Mouse (Mus musculus) lung, embryonic 15.5 days (tissue): ENCODE data around the gene Fbh1. TPM values are rescaled to one million over a fixed set of nuclear protein-coding genes. Genes with fewer than 3 reads are reported as not detected.

Experiments used
- ATAC-seq: fragments of 200-750 bp; cut with Nextera tagmentation; 2 replicates; pipeline ENCODE4 v1.8.0; 2017; ENCODE audit warnings: moderate number of reproducible peaks, borderline replicate concordance; ENCODE audit not compliant: low FRiP score, low TSS enrichment; ENCODE audit errors: extremely low read depth
- H3K27ac ChIP-seq: fragments of 300-500 bp; sonication (generic); 2 replicates; pipeline ENCODE4 v1.5.1; 2015; ENCODE audit warnings: moderate library complexity, mild to moderate bottlenecking, inconsistent platforms
- H3K27me3 ChIP-seq: fragments of 300-500 bp; sonication (generic); 2 replicates; pipeline ENCODE4 v1.6.1; 2015; ENCODE audit warnings: inconsistent platforms
- H3K36me3 ChIP-seq: fragments of 300-500 bp; sonication (generic); 2 replicates; pipeline ENCODE4 v1.6.1; 2015; ENCODE audit warnings: inconsistent platforms
- H3K4me1 ChIP-seq: fragments of 300-500 bp; sonication (generic); 2 replicates; pipeline ENCODE4 v1.6.1; 2015; ENCODE audit warnings: inconsistent platforms
- H3K4me2 ChIP-seq: fragments of 300-500 bp; sonication (generic); 2 replicates; pipeline ENCODE4 v1.6.1; 2015; ENCODE audit warnings: inconsistent platforms, mild to moderate bottlenecking, moderate library complexity
- H3K4me3 ChIP-seq: fragments of 300-500 bp; sonication (generic); 2 replicates; pipeline ENCODE4 v1.5.1; 2015; ENCODE audit warnings: mild to moderate bottlenecking, inconsistent platforms
- H3K9ac ChIP-seq: fragments of 300-500 bp; sonication (generic); 2 replicates; pipeline ENCODE4 v1.6.1; 2015; ENCODE audit warnings: inconsistent platforms
- H3K9me3 ChIP-seq: fragments of 300-500 bp; sonication (generic); 2 replicates; pipeline ENCODE4 v1.6.1; 2016; ENCODE audit warnings: inconsistent platforms
- WGBS: fragments of 180-500 bp; shearing (Covaris S2); methylation state at CpG from one replicate; pipeline ENCODE4 v1.1.7; 2015; 5-methylcytosine and 5-hydroxymethylcytosine counted together
- polyA plus RNA-seq: library from polyadenylated mRNA; unstranded; fragments of >200 nt; fragmentation: Nextera tagmentation; extraction: Ambion mirVana; gene quantifications from 2 replicates; pipeline ENCODE4 v1.2.1, GENCODE M21; 2015

Fbh1 gene
- 98.8 and 105 TPM in 2 replicates for polyA plus RNA-seq

GRCm38 (mm10) chr2:11777091-11778068 is at the start of gene Fbh1, which contains the start of gene Ankrd16:
Gene Fbh1 (minus strand): TSS chr2:11777582.
Gene Ankrd16 (plus strand): TSS chr2:11777876.
- Histone ChIP-seq H3K4me1 (peaks cover 27% of the 10 kb centered on the region), H3K27ac (peak within 1 kb of the TSS; percentile 95), H3K4me2 (peak within 1 kb of the TSS; percentile 95), H3K9me3 (no peaks in the 10 kb centered on the region), H3K36me3 (peaks cover 21% of the 10 kb centered on the region), H3K4me3 (peak within 1 kb of the TSS; percentile 80), H3K27me3 (no peaks in the 10 kb centered on the region), H3K9ac (peak within 1 kb of the TSS; percentile 84)
- ATAC-seq: peak; percentile 96
- under 1% methylated on average over 73 of the region's 73 CpGs for WGBS

GRCm38 (mm10) chr2:11801299-11801930 is 24.0 kb upstream of the Fbh1 start:
- Histone ChIP-seq H3K4me2 (no peak overlapping the region), H3K9me3 (no peaks in the 10 kb centered on the region), H3K27me3 (no peaks in the 10 kb centered on the region), H3K4me3 (no peak overlapping the region), H3K36me3 (no peaks in the 10 kb centered on the region), H3K27ac (no peak overlapping the region), H3K9ac (no peak overlapping the region), H3K4me1 (no peaks in the 10 kb centered on the region)
- no peak for ATAC-seq
- WGBS: 80% methylated on average over 2 of the region's 2 CpGs

GRCm38 (mm10) chr2:11797930-11798364 is 20.6 kb upstream of the Fbh1 start:
- 72% methylated on average over 5 of the region's 5 CpGs for whole genome bisulfite sequencing
- H3K9me3 ChIP-seq: no peaks in the 10 kb centered on the region
- no peaks in the 10 kb centered on the region for H3K27me3 ChIP-seq
- H3K27ac ChIP-seq: no peak overlapping the region
- no peaks in the 10 kb centered on the region for H3K4me1 ChIP-seq
- ATAC-seq: no peak
- no peak overlapping the region for H3K4me3 ChIP-seq
- H3K9ac ChIP-seq: no peak overlapping the region
- no peak overlapping the region for H3K4me2 ChIP-seq
- H3K36me3 ChIP-seq: no peaks in the 10 kb centered on the region; the same call in 1 of the 2 replicates

GRCm38 (mm10) chr2:11794668-11795067 is 17.3 kb upstream of the Fbh1 start:
- peaks cover 22% of the 10 kb centered on the region for H3K36me3 ChIP-seq
- H3K4me3 ChIP-seq: no peak overlapping the region
- 71% methylated on average over 4 of the region's 4 CpGs for WGBS
- no peaks in the 10 kb centered on the region for H3K27me3 ChIP-seq
- ATAC-seq: no peak
- no peaks in the 10 kb centered on the region for H3K9me3 ChIP-seq
- no peak overlapping the region for H3K9ac ChIP-seq
- no peaks in the 10 kb centered on the region for H3K4me1 ChIP-seq
- H3K27ac ChIP-seq: no peak overlapping the region
- H3K4me2 ChIP-seq: no peak overlapping the region

- H3K27ac ChIP-seq: no peak overlapping the region
- peaks cover 80% of the 10 kb centered on the region for H3K36me3 ChIP-seq
- no peak overlapping the region for H3K4me2 ChIP-seq
- ATAC-seq: no peak
- no peaks in the 10 kb centered on the region for H3K27me3 ChIP-seq
- H3K9ac ChIP-seq: no peak overlapping the region
- no peak overlapping the region for H3K4me3 ChIP-seq
- WGBS: 87% methylated on average over 6 of the region's 6 CpGs
- peaks cover 8% of the 10 kb centered on the region; the same call in 1 of the 2 replicates for H3K4me1 ChIP-seq
- H3K9me3 ChIP-seq: no peaks in the 10 kb centered on the region
Observed at GRCm38 (mm10) chr2:11784159-11784558, 6.8 kb upstream of the Fbh1 start.

GRCm38 (mm10) chr2:11778087-11778823 is 873 bp upstream of the Fbh1 start:
- Histone ChIP-seq H3K4me3 (peak overlapping the region; percentile 80), H3K4me1 (peaks cover 27% of the 10 kb centered on the region), H3K36me3 (peaks cover 30% of the 10 kb centered on the region), H3K27me3 (no peaks in the 10 kb centered on the region), H3K27ac (peak overlapping the region; percentile 95), H3K4me2 (peak overlapping the region; percentile 95), H3K9me3 (no peaks in the 10 kb centered on the region), H3K9ac (peak overlapping the region; percentile 66)
- WGBS: under 1% methylated on average over 43 of the region's 43 CpGs
- peak; percentile 82 for ATAC-seq

- no peak overlapping the region for H3K27ac ChIP-seq
- peaks cover 27% of the 10 kb centered on the region for H3K4me1 ChIP-seq
Observed at GRCm38 (mm10) chr2:11776415-11776814, 967 bp downstream of the Fbh1 start.

GRCm38 (mm10) chr2:11775121-11775520 is 2.3 kb downstream of the Fbh1 start:
- peaks cover 27% of the 10 kb centered on the region for H3K4me1 ChIP-seq
- no peak for ATAC-seq
- H3K9me3 ChIP-seq: no peaks in the 10 kb centered on the region
- H3K4me3 ChIP-seq: no peak overlapping the region
- H3K9ac ChIP-seq: no peak overlapping the region
- no peak overlapping the region for H3K27ac ChIP-seq
- no peaks in the 10 kb centered on the region for H3K36me3 ChIP-seq
- no peaks in the 10 kb centered on the region for H3K27me3 ChIP-seq
- H3K4me2 ChIP-seq: no peak overlapping the region
- 80% methylated on average over 5 of the region's 5 CpGs for WGBS

More at GRCm38 (mm10) chr2:11776415-11776814, 967 bp downstream of the Fbh1 start:
- Histone ChIP-seq H3K9ac (peak overlapping the region; percentile 84), H3K4me3 (peak overlapping the region; percentile 80), H3K9me3 (no peaks in the 10 kb centered on the region), H3K27me3 (no peaks in the 10 kb centered on the region), H3K36me3 (peaks cover 11% of the 10 kb centered on the region), H3K4me2 (peak overlapping the region; percentile 75)
- 43% methylated on average over 8 of the region's 8 CpGs for WGBS
- ATAC-seq: no peak

GRCm38 (mm10) chr2:11774426-11774825 is 3.0 kb downstream of the Fbh1 start:
- no peaks in the 10 kb centered on the region for H3K9me3 ChIP-seq
- no peak overlapping the region for H3K4me3 ChIP-seq
- no peaks in the 10 kb centered on the region for H3K27me3 ChIP-seq
- no peak overlapping the region for H3K9ac ChIP-seq
- H3K4me2 ChIP-seq: no peak overlapping the region
- no peak for ATAC-seq
- peaks cover 22% of the 10 kb centered on the region for H3K4me1 ChIP-seq
- 0 out of 2 replicates have a peak, but pooled peaks cover 4% of the 10 kb centered on the region for H3K36me3 ChIP-seq
- H3K27ac ChIP-seq: no peak overlapping the region
- WGBS: 84% methylated on average over 10 of the region's 10 CpGs

GRCm38 (mm10) chr2:11772401-11772800 is 5.0 kb downstream of the Fbh1 start:
- no peak overlapping the region for H3K4me3 ChIP-seq
- no peaks in the 10 kb centered on the region for H3K27me3 ChIP-seq
- H3K9ac ChIP-seq: no peak overlapping the region
- H3K9me3 ChIP-seq: no peaks in the 10 kb centered on the region
- 79% methylated on average over 4 of the region's 4 CpGs for WGBS
- peaks cover 16% of the 10 kb centered on the region; the same call in 1 of the 2 replicates for H3K36me3 ChIP-seq
- H3K27ac ChIP-seq: no peak overlapping the region
- H3K4me2 ChIP-seq: no peak overlapping the region
- ATAC-seq: no peak
- H3K4me1 ChIP-seq: peaks cover 14% of the 10 kb centered on the region

GRCm38 (mm10) chr2:11771701-11772100 is 5.7 kb downstream of the Fbh1 start:
- Histone ChIP-seq H3K27ac (no peak overlapping the region), H3K4me3 (no peak overlapping the region), H3K36me3 (peaks cover 23% of the 10 kb centered on the region; the same call in 1 of the 2 replicates), H3K27me3 (no peaks in the 10 kb centered on the region), H3K4me2 (no peak overlapping the region), H3K9ac (no peak overlapping the region), H3K9me3 (no peaks in the 10 kb centered on the region), H3K4me1 (peaks cover 13% of the 10 kb centered on the region)
- 83% methylated on average over 4 of the region's 4 CpGs for WGBS
- ATAC-seq: no peak
